Mouse (Mus musculus) small intestine, adult 2 months (tissue): ENCODE data around the gene Cdh23.

Experiments
- CTCF ChIP-seq: fragments of 200-500 bp; IDR thresholded peaks from 2 replicates; pipeline ENCODE4 v1.5.1; 2012; ENCODE audit warnings: low read depth, mild to moderate bottlenecking, control low read depth, inconsistent platforms, low read length, moderate library complexity, mixed read lengths; ENCODE audit not compliant: insufficient replicate concordance, insufficient read length; ENCODE audit errors: extremely low read depth
- POLR2A ChIP-seq: fragments of 200-500 bp; IDR thresholded peaks from 2 replicates; pipeline ENCODE4 v1.6.1; 2012; ENCODE audit warnings: low read depth, mild to moderate bottlenecking, control low read depth, inconsistent platforms, low read length, moderate library complexity

DNA sequence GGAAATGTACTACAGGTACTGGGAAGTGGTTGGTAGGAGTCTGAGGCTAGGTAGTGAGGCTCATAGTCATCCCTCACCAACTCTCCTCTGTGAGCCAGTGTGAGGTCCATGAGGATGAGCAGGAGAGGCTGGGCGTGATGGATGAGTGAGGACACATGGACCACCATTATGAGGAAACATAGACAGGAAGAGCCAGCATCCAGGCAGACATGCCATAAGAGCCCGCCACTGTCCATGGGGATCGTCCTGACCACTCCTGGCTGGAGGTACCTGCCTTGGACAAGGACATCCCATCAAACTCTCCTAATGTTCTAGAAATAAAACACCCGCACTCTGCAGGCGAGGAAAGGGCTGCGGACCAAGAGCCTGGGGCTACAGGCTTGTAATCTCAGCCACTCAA is at the start of gene Cdh23:
- TF ChIP-seq CTCF: no peak
- no peak for TF ChIP-seq POLR2A
